Mouse (Mus musculus): ENCODE data around the gene Borcs6.

- TF ChIP-seq CTCF (IDR thresholded peaks at IDR 0.05; ENCODE audit: extremely low read depth, insufficient read length, insufficient replicate concordance, low read depth, low read length) (no peak), POLR2A (IDR thresholded peaks at IDR 0.05; ENCODE audit: low read depth, low read length) (no peak)
Measured at GRCm38 (mm10) chr11:69104487-69104886, 45.0 kb downstream of the Borcs6 start.

Data from small intestine, adult 2 months (tissue).